Mouse (Mus musculus): ENCODE data around the gene Tbck.

DNA sequence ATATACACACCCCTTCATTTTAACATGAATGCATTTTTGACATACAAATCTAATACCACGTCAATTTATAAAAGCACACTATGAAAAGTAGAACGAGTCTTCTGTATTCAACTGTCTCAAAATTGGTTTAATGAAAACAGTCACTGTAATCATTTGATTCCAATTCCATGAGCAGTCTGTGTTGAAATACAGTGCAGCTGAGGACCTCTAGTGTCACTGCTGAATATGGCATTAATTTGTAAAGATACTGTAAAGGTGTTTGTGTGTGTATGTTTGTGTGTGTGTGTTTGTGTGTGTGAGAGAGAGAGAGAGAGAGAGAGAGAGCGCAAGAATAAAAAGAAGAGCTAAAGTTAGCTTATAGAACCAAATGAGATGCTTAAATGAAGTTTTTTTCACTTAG lies 17.4 kb downstream of the Tbck start:
- TF ChIP-seq MYOD1 (IDR thresholded peaks at IDR 0.05; ENCODE audit: control insufficient read depth in 1 of 3, insufficient read length in 2 of 3, low read depth in 2 of 3) (no peak), MAX (IDR thresholded peaks at IDR 0.05; ENCODE audit: low read depth) (no peak), POLR2AphosphoS2 (IDR thresholded peaks at IDR 0.05; ENCODE audit: insufficient read length, low read depth) (no peak), POLR2A (IDR thresholded peaks at IDR 0.05; ENCODE audit: insufficient read length, low read depth) (no peak), MYOG (IDR thresholded peaks at IDR 0.05; ENCODE audit: control insufficient read depth in 1 of 3, insufficient read depth in 1 of 3, insufficient read length in 2 of 3, low read depth in 2 of 3) (no peak), TCF3 (IDR thresholded peaks at IDR 0.05; ENCODE audit: insufficient read length, low read depth) (no peak), USF1 (IDR thresholded peaks at IDR 0.05; ENCODE audit: low read depth) (no peak), CEBPB (IDR thresholded peaks at IDR 0.05; ENCODE audit: insufficient read depth, poor library complexity, severe bottlenecking) (no peak), TCF12 (IDR thresholded peaks at IDR 0.05; ENCODE audit: insufficient read depth, poor library complexity, severe bottlenecking) (no peak)
